Mouse (Mus musculus): Measurements from ENCODE around the gene Rapgef4. TPM values are rescaled to one million over a fixed set of nuclear protein-coding genes. Genes with fewer than 3 reads are reported as not detected.

Gene Rapgef4
- polyA plus RNA-seq, 3 experiments from 2014 or later, result 0.87 to 8.7 (median 8.6) TPM

GRCm38 (mm10) chr2:72239456-72239855 is 258.4 kb downstream of the Rapgef4 start:
- no peak for ATAC-seq

GRCm38 (mm10) chr2:72239993-72240392 is 259.0 kb downstream of the Rapgef4 start:
- no peak for ATAC-seq

DNA sequence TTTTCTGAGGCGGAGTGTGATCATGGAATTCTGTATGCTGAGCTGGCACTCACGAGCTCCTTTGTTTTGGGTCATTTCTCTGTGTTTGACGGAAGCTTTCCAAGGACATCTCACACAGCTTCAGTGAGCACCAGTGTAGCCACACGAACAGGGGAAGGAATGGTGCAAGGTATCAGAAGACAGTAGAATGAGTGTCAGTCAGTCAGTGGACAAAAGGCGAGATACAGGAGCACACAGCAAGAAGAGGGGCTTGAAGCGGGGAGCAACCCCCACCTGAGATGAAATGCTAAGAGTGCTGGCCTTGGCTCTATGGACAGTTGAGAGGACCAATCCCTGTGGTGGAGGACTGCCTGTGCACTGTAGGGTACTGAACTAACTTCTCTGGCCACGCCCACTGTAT is 259.7 kb downstream of the Rapgef4 start:
- ATAC-seq, result no peak

DNA sequence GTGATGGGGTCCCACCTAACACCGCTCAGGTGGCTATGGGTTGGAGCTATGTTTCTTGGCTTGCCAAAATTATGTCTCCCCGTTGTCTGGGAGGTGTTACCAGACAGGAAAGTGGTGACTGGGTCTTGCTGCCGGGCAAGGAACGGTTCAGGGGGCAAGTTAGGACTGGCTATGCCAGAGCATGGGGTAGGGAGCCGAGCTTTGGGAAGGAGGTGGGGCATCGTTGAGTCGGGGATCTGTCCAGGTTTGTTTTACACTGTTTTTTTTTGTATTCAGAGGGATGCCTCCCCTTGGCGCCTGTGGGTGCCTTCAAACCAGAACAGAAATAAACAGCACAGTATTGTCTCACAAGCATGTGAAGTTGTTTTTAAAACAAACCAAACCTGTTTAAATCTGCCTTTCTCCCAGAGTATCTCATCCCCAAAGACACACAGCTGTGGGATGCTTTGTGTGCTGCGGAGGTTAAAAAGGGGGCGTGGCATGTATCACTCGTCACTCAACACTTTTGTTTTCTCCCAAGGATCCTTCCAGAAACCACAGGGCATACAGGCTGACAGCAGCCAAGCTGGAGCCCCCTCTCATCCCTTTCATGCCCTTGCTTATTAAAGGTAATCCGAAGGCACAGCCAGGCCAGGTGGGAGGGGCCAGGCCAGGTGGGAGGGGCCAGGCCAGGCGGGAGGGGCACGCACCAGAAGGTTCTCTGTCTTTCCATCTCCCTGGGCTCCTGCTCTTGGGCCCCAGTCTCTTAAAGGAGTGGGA is 260.9 kb downstream of the Rapgef4 start:
- ATAC-seq, result no peak

DNA sequence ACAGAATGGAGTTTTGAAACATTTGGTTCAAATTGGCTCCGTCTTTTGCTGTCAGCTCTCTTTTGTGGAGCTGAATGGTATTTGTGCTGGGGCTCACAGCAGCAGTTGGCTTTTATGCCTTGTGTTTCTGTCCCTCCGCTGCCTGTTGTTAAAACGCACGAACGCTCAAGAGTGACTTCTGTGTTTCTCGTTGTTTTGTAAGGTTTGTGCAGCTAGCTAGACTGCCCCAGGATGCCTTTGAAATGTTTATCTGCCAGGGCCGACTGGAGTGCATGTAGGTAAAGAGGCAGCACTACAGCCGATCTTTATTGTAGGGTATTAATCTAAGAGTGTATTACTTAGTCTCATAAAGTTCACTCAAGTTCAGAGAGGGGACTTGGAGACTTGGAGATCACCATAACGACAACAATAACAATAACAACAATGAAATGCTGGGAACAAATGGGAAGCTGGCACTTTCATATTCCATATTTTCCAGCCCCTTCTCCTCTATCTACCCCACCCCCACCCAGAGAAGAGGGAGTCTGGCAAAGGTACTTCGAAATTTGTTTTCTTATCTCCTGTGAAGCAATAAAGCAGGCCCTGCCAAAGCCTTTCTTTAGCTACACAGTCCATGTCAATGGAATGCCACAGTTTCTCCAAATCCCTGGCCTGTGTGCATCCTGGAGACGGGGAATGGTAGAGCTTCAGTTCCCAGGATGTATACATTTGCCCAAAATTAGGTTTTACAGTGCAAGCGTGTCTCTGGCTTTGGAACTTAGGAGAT is 262.1 kb downstream of the Rapgef4 start:
- no peak for ATAC-seq

DNA sequence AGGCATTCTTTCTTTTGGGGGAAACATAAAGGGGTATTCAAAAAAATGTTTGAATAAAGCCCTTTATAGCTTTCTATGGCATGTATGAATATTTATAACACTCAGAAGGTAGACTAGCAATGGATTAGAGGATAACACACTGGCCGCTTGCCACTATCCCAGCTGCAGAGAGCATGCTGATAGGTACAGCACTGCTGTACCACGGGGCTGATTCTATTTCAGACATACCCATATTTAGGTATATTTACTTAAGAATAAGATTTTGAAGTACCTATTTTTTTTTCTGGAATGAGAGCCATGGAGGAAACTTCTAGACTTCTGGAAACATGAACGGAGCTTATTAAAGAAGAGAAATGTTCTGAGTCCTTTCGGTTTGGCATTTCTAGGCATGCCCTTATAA is 264.6 kb downstream of the Rapgef4 start:
- no peak for ATAC-seq

DNA sequence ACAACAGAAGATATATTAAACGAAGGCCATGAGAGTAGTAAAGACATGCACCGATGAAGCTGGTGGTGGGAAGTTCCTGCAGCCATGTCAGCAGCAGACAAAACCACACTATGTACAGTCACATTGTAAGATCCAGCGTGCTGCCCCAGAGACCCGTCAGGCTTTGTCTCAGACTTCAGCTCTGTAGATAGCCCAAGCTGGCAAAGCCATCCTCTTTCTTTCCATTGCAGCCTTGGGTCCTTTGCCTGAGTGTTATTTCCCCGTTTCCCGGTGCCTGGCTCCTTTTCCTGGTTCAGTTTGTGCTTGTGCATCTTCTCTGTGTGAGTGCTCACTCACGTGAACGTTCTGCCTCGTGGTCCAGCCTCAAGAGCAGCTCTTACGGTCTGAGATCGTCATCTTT is 265.3 kb downstream of the Rapgef4 start:
- ATAC-seq, result no peak

DNA sequence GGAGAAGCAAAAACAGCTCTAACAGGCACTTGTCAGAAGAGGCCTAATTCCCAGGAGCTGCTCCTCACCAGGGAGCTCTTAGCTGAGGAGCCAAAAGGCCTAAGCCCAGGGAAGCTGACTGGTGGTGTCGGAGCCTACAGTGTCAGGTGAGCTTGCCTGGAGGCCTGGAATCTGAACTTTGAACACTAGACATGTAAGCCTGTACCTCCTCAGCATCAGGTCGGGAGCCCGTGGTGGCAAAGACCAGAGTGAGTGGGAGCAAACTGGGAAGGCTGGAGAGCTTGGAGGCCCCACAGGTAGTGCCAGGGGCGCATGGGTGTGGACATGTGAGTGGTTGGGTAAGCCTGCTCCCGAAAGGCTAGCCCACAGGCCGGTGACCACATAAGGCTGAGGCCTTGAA is 266.8 kb downstream of the Rapgef4 start:
- no peak for ATAC-seq

DNA sequence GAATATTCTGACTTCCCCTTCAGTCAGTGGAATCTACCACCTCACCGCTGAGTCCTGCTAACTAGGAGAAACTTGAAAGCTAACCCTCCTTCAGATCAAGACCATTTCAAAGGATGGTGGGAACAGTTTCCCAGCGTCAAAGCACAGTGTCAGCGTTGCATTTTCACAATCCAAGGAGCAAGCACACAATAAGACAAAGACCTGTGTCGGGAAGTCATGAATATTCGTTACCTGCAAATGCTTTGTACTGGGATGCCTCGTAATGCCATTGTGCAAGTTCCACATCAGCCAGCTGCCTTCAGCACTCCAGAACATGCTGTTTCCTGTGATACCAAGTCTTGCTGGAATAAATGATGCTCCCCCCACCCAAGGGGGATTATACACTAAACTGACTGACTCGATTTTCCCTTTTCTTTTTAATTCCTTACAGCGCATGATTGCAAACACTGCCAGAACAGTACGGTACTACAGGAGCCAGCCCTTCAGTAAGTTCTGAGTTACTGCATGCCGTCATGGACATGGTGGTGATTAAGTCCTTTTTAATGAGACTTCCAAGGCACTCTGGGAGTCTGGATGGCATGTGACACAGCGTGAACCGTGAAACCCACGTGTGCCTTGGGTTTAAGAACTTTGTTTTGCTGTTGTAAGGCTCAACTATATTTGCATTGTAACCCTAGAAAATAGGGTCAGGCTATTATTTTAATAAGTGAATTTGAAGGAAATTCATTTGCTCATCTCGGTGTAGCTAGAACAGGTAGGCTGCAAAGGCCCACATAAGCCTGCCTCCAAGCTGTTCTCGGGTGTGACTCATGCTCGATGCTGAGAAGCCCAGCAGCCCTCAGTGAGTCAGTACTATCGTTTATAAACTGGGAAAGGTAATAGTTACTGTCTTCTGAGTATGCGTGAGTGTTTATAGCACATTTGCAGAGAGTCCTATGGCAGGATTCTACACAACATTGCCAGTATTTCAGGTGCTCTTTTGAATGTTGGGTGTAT is 271.8 kb downstream of the Rapgef4 start:
- ATAC-seq, result no peak

- ATAC-seq, result no peak
Observed at GRCm38 (mm10) chr2:72253882-72254281, 272.8 kb downstream of the Rapgef4 start.

DNA sequence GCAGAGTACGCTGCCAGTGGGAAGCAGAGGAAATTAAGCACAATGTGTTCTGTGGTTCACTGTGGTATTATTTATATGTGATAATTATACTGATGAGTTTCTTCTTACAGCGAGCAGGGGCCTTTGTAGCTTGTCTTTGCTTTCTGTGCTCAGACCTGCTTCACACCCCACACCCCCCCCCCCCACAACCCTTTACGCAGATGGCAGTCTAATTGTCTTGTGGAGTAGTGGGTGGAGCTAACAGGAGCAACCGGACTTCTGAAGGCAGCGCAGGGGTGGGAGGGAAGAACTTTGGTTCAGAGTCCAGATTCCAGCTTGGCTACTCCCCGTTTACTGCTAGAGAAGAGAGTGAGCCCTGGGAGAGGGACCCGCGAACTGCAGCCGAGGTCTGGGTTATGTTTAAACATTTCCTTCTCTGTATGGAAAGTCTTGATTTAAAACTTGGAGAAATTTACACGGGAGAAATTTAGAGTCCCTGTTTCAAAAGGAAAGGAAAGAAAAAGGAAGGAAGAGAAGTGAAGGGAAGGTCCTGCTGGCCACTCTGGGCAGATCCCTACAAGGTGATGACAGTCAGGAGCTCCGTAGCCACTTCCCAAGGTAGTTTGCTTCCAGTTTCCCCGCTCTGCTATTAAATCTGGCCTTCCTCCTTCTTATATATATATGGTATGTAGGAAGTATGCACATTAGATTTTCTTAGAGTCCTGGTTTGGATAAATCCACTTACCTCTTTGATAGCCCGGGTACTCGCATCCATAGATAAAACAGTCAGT is 274.0 kb downstream of the Rapgef4 start:
- ATAC-seq, result no peak

GRCm38 (mm10) chr2:72260704-72261103 is 279.7 kb downstream of the Rapgef4 start:
- no peak for ATAC-seq

- ATAC-seq, result no peak
Observed at GRCm38 (mm10) chr2:72262814-72263480, 281.9 kb downstream of the Rapgef4 start.

GRCm38 (mm10) chr2:72267390-72267789 is 286.4 kb downstream of the Rapgef4 start:
- no peak for ATAC-seq

- no peak for ATAC-seq
Observed at GRCm38 (mm10) chr2:72269651-72270341, 288.8 kb downstream of the Rapgef4 start.

GRCm38 (mm10) chr2:72278247-72278873 is 297.3 kb downstream of the Rapgef4 start:
- ATAC-seq, result no peak

DNA sequence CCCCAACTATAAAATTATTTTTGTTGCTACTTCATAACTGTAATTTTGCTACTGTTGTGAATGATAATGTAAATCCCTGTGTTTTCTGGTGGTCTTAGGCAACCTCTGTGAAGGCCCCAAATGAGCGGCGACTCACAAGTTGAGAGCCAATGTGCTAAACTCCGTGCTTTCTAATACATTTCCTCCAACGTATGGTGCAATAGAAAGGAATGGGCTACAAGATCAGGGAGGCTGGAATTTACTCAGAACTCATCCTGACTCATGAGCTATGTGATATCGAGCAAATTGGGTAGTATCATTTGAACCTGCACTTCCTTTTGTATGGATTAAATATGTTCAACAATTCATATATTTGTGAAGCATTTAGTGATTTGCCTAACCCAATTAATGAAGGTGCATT is 299.5 kb downstream of the Rapgef4 start:
- ATAC-seq, result no peak

DNA sequence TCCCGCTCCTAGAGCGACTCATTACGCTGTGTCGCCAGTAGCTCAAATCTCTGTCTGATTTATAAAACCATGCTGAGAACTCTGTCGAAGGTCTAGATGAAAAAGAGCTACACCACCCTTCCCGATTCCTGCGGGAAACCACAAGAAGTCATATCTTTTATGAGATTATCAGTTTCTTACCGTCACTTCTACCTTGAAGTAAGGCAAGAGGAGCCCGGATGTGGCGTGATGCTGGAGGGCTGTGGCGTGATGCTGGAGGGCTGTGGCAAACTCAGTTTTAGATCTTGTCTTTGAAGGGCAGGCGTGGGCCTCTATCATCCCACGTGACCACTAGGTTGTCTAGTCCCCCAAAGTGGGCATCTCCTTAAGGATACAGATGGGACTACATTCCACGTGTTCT is 300.9 kb downstream of the Rapgef4 start:
- peak; percentile 66 for ATAC-seq

DNA sequence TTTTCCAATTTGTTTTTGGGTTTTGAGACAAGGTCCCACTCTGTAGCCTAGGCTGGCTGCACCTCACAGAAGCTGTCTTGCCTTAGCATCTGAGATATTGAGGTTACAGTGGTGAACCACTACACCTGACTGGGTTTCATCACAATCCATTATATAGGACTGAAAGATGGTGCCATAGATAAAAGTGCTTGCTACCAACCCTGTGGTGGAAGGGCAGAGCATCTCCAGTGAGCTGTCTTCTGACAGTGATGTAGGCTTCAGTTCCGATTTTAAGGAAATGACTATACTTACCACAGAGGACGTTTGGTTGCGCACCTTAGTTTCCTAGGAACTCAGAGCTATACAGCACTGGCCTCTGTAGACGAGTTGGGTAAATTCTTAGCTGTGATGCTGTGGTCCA is 301.7 kb downstream of the Rapgef4 start:
- ATAC-seq, result peak; percentile 25

DNA sequence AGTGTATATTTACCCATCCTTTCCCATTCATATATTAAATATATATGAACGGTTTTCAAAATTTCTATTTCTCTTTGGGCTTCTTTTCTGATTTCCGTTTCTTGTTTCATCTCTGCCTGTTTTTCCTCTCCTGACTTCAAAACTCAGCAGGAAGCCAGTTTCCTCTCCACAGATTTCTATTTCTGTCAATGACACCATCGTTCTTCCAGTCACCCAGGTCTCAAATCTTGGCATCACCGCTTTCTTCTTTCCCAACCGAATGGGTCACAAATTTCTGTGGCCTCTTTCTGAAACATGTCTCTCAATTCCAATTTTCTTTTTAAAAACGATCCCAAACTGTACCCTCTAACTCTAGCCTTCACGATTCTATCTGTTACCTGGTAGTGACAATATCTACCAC is 303.6 kb downstream of the Rapgef4 start:
- ATAC-seq, result no peak

All from inflammation-experienced regulatory T-cells, adult 6 months (primary cell).